Mouse (Mus musculus): ENCODE results near the gene Sco1. TPM values are rescaled to one million over a fixed set of nuclear protein-coding genes. Genes with fewer than 3 reads are reported as not detected.
A peak's percentile ranks its signal among the peaks of the same experiment; 100 is the strongest.
"Not testable (repeated sequence)": the region's sequence is repeated elsewhere in the genome, so short reads cannot be mapped to it uniquely, and the experiment has no call there.

The Sco1 gene
- total RNA-seq, 2 experiments from 2014 or later, result 7.2 to 7.3 TPM

DNA sequence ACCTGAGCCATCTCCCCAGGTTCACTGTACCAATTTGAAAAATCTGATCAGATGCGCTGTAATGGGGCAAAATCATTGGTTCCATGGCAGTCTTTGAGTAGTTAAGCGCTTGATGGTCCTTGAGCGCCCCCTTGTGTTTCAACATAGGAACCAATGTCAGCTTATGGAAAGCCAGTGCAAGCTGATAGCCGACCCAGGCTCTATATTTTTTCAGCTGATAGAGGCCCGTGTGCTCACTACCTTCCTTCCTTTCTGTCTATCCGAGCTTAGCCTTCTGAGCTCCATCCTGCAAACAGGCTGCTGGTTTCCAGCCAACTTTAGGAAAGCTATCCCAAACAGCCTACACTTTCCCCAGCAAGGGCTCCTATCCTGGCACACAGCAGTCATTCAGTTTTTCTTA, 33.0 kb downstream of the Sco1 start:
- no peak for DNase-seq

DNA sequence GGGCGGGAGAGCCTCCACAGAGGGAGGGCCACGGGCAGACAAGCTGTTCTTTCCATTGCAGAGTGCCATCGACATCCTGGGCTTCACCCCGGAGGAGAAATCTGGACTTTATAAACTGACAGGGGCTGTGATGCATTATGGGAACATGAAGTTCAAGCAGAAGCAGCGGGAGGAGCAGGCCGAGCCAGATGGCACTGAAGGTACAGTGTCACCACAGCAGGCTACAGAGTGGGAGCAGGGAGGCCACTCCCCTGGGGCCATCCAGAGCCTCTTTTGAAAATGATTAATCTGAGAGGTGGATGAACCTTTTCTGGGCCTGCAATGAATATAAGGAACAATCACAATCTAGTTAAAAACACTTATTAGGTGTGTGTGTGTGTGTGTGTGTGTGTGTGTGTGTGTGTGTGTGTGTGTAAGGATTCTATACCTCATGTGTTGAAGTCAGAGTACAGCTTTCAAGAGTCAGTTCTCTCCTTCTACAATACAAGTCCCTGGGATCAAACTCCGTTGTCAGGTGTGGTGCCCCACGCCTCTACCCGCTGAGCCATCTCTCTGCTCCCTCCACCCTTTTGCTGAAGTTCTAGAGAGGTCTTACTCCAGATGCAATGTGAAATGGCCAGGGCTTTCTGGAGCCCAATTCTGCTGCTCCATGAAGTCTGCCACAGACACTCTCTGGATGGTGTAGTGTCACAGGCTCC, 34.1 kb downstream of the Sco1 start:
- no peak for DNase-seq

DNA sequence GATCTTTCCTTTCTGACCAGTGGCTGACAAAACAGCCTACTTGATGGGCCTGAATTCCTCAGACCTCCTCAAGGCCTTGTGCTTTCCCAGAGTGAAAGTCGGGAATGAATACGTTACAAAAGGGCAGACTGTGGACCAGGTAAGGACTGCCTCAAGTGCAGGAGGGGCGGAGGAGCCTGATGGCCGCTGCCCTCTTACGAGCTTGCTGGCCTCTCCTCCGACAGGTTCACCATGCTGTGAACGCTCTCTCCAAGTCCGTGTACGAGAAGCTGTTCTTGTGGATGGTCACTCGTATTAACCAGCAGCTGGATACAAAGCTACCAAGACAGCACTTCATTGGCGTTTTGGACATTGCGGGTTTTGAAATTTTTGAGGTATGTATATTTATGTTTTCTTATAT, 34.8 kb downstream of the Sco1 start:
- no peak for DNase-seq

DNA sequence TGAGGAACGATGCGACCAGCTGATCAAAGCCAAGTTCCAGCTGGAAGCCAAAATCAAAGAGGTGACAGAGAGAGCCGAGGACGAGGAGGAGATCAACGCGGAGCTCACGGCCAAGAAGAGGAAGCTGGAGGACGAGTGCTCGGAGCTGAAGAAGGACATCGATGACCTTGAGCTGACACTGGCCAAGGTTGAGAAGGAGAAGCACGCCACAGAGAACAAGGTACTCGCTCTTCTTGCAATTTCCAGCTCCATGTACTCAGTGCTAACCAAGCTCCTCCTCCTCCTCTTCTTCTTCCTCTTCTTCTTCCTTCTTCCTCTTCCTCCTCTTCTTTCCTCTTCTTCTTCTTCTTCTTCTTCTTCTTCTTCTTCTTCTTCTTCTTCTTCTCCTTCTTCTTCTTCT, 39.9 kb downstream of the Sco1 start:
- DNase-seq, result not testable (repeated sequence)

- DNase-seq, result no peak
These were observed 40.7 kb downstream of the Sco1 start for GRCm38 (mm10) chr11:67093201-67093600.

- no peak for DNase-seq
These were observed 41.2 kb downstream of the Sco1 start for GRCm38 (mm10) chr11:67093652-67094051.

DNA sequence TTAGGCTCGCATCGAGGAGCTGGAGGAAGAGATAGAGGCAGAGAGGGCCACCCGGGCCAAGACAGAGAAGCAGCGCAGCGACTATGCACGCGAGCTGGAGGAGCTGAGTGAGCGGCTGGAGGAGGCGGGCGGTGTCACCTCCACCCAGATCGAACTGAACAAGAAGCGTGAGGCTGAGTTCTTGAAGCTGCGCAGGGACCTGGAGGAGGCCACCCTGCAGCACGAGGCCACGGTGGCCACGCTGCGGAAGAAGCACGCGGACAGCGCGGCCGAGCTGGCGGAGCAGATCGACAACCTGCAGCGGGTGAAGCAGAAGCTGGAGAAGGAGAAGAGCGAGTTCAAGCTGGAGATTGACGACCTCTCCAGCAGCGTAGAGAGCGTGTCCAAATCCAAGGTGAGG, 42.0 kb downstream of the Sco1 start:
- DNase-seq, result no peak

GRCm38 (mm10) chr11:67097709-67098108, 45.2 kb downstream of the Sco1 start:
- DNase-seq, result no peak

GRCm38 (mm10) chr11:67098427-67098826, 46.0 kb downstream of the Sco1 start:
- DNase-seq, result no peak

DNA sequence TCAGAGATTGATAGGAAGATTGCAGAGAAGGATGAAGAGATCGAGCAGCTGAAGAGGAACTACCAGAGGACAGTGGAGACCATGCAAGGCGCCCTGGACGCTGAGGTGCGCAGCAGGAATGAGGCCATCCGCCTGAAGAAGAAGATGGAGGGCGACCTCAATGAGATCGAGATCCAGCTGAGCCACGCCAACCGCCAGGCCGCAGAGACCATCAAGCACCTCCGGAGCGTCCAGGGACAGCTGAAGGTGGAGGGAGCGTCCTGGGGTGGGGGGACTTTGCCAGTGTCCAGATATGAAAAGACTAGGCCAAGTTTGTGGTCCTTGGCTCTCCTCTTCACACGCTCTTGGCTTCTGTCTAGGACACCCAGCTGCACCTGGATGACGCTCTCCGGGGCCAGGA, 46.8 kb downstream of the Sco1 start:
- DNase-seq, result no peak

GRCm38 (mm10) chr11:67100169-67100568, 47.7 kb downstream of the Sco1 start:
- DNase-seq, result peak; percentile 5

- no peak for DNase-seq
These were observed 49.2 kb downstream of the Sco1 start for GRCm38 (mm10) chr11:67101713-67102112.

DNA sequence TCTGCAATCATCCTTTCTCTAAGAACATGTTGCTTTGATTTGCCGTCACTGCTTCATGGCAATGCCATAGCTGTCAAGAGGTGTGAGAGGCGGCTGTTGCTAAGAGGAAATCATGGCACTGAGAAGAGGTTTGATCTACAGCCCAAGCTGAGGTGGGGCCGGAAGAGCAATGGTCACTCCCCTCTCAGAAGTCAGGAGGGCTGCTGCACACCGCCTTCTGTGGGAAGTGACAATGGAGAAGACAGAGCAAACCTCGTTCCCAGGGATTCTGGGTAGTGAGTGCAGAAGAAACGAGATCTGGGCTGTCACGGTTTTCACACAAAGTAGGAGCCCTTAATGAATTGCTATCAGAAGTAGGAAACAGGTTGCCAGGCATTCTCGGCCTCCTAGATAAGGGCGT, 50.8 kb downstream of the Sco1 start:
- no peak for DNase-seq

DNA sequence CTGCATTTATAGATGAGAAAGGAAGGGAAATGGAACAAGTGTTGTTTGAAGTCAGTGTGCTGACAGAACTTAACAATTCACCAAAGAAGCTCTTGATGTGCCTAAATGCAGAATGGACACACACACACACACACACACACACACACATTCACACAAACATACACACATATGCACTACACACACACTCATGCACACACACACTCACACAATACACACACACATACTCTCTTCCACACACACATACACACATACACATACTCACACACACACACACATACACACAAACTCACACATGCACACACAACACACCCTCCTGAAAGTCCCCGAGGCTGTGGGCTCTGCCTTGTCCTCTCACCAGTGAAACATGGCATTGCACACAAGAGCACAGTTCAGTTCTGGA, 51.8 kb downstream of the Sco1 start:
- no peak for DNase-seq

- peak; percentile 64 for DNase-seq
These were observed 52.2 kb downstream of the Sco1 start for GRCm38 (mm10) chr11:67104714-67105113.

- DNase-seq, result peak; percentile 82
These were observed 53.2 kb downstream of the Sco1 start for GRCm38 (mm10) chr11:67105689-67106088.

GRCm38 (mm10) chr11:67106973-67107372, 54.5 kb downstream of the Sco1 start:
- DNase-seq, result peak; percentile 3

GRCm38 (mm10) chr11:67110168-67110948, 57.9 kb downstream of the Sco1 start:
- peak; percentile 59 for DNase-seq

DNA sequence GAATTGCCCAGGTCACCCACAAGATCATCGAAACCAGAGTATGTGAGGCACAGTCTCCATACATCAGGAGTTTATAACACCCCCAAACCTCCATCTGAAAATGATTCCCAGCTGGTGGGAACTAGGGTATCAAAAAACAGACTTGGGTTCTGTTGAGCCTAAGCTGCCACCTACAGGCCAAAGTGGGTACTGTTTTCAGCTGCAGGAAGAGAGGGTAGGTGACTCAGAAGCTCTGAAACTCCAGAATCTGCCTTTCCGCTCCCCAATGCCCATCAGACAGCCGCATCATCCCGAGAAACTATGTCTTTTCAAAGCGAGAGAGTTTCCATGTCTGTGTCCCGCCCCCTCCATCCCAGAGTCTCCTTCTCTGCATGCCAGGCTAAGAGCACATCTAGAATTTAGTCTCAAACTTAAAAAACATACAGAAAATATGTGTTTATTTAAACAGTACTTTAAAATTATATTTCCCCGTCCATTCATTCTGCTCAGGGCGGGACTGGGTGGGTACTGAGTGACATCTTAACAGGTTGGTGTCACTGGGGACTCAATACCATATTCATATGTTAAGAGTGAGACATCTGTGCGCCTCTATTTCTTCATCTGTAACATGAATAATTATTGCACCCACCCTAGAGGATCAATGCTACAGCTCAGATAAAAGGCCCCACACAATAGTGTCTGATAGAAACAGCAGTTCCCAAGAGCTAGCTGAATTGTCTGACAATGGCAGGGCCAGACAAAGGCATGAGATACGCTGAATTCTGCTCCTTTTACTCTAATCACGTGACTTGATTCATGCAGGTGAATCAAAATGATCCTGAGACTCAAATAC, 59.8 kb downstream of the Sco1 start:
- no peak for DNase-seq

- DNase-seq, result no peak
These were observed 60.4 kb downstream of the Sco1 start for GRCm38 (mm10) chr11:67112851-67113202.

GRCm38 (mm10) chr11:67113381-67113780, 60.9 kb downstream of the Sco1 start:
- no peak for DNase-seq

- no peak for DNase-seq
These were observed 61.8 kb downstream of the Sco1 start for GRCm38 (mm10) chr11:67114261-67114660.

DNA sequence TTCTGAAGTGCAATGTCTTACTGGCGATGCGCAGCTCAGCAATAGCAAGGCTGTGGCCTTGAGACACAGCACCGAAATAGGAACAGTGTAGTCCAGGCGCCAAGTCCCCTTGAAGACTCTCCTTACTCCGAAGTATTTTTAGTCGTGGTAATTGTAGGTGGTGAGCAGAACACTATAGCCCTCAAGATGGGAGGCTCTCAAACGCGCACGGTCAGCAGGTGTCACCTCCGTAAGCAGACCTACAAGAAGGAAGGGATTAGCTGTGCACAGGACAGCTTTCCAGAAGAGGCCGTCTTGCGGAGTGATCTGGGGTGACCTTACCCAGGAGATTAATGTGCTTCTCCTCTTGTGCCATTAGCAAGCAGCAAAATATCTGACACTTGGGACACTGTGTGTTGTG, 62.4 kb downstream of the Sco1 start:
- peak; percentile 86 for DNase-seq

Measured in gastrocnemius, postnatal 25 days (tissue).